Mouse (Mus musculus): ENCODE results near the gene Tbxas1.

DNA sequence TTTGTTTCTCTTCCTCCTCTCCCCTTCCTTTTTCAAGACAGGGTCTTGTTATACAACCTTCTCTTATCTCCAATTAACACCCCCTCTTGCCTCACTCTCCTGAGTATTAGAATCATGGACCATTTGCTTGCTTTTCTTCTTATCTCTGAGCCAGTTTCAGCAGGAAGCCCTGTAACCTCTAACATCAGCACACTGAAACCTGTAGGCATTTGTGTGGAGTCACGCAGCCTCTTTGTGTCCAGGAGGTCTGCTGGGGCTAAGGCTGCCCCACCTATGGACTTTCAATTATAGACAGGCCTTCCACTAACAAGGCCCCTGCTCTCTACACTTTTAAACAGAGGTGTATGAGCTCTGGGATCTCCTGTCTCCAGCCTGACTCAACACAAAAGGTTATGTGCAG lies 146.7 kb downstream of the Tbxas1 start:
- no peak for TF ChIP-seq NRF1 (IDR thresholded peaks at IDR 0.05; ENCODE audit: low read depth, low read length)
- no peak for TF ChIP-seq CTCF (conservative IDR thresholded peaks at IDR 0.05 in 1 of 2, IDR thresholded peaks at IDR 0.05 in 1 of 2; ENCODE audit: low read depth in 2 of 2, low read length in 2 of 2)
- no peak for TF ChIP-seq E2F4 (IDR thresholded peaks at IDR 0.05; ENCODE audit: insufficient replicate concordance, low read depth, low read length)
- TF ChIP-seq KAT2A (IDR thresholded peaks at IDR 0.05; ENCODE audit: insufficient replicate concordance, low read length): no peak
- no peak for TF ChIP-seq SIN3A (IDR thresholded peaks at IDR 0.05; ENCODE audit: low read length)
- no peak for TF ChIP-seq ZNF384 (IDR thresholded peaks at IDR 0.05; ENCODE audit: low read depth, low read length)
- TF ChIP-seq ZMIZ1 (IDR thresholded peaks at IDR 0.05; ENCODE audit: low read depth, low read length): no peak
- TF ChIP-seq MAFK (IDR thresholded peaks at IDR 0.05; ENCODE audit: insufficient replicate concordance, low read length): no peak

Data from CH12.LX (cell line).